Mouse (Mus musculus) heart, embryonic 15.5 days (tissue): ENCODE data around the gene Klrb1f. TPM values are rescaled to one million over a fixed set of nuclear protein-coding genes. Genes with fewer than 3 reads are reported as not detected.
"Not testable (repeated sequence)": the region's sequence is repeated elsewhere in the genome, so short reads cannot be mapped to it uniquely, and the experiment has no call there.

Source experiments
- ATAC-seq: fragments of 200-750 bp; cut with Nextera tagmentation; replicated peaks from 2 replicates; pipeline ENCODE4 v1.8.0; 2017; ENCODE audit warnings: low read depth, moderate TSS enrichment; ENCODE audit not compliant: insufficient number of reproducible peaks, insufficient read depth, low FRiP score
- H3K27ac ChIP-seq: fragments of 300-500 bp; sonication (generic); 2 replicates; pipeline ENCODE4 v1.5.1; 2015; ENCODE audit warnings: mild to moderate bottlenecking, inconsistent platforms
- H3K27me3 ChIP-seq: fragments of 300-500 bp; sonication (generic); 2 replicates; pipeline ENCODE4 v1.6.1; 2015; ENCODE audit warnings: inconsistent platforms
- H3K36me3 ChIP-seq: fragments of 300-500 bp; sonication (generic); 2 replicates; pipeline ENCODE4 v1.6.1; 2015; ENCODE audit warnings: mild to moderate bottlenecking, inconsistent platforms
- H3K4me1 ChIP-seq: fragments of 300-500 bp; sonication (generic); replicated peaks from 2 replicates; pipeline ENCODE4 v1.6.1; 2015; ENCODE audit warnings: inconsistent platforms
- H3K4me2 ChIP-seq: fragments of 300-500 bp; sonication (generic); 2 replicates; pipeline ENCODE4 v1.6.1; 2015; ENCODE audit warnings: inconsistent platforms, mild to moderate bottlenecking, moderate library complexity
- H3K4me3 ChIP-seq: fragments of 300-500 bp; sonication (generic); 2 replicates; pipeline ENCODE4 v1.5.1; 2015; ENCODE audit warnings: mild to moderate bottlenecking, inconsistent platforms
- H3K9ac ChIP-seq: fragments of 300-500 bp; sonication (generic); 2 replicates; pipeline ENCODE4 v1.6.1; 2015; ENCODE audit warnings: mild to moderate bottlenecking, inconsistent platforms
- H3K9me3 ChIP-seq: fragments of 300-500 bp; sonication (generic); replicated peaks from 2 replicates; pipeline ENCODE4 v1.6.1; 2016; ENCODE audit warnings: inconsistent platforms
- WGBS: fragments of 180-500 bp; shearing (Covaris S2); methylation state at CpG from one replicate; pipeline ENCODE4 v1.1.7; 2015; ENCODE audit warnings: mixed read lengths; 5-methylcytosine and 5-hydroxymethylcytosine counted together
- polyA plus RNA-seq: library from polyadenylated mRNA; unstranded; fragments of >200 nt; fragmentation: Nextera tagmentation; extraction: Ambion mirVana; gene quantifications from 2 replicates; pipeline ENCODE4 v1.2.1, GENCODE M21; 2015

Klrb1f gene
- polyA plus RNA-seq, 1 experiment from 2014 or later: 0.14 TPM

DNA sequence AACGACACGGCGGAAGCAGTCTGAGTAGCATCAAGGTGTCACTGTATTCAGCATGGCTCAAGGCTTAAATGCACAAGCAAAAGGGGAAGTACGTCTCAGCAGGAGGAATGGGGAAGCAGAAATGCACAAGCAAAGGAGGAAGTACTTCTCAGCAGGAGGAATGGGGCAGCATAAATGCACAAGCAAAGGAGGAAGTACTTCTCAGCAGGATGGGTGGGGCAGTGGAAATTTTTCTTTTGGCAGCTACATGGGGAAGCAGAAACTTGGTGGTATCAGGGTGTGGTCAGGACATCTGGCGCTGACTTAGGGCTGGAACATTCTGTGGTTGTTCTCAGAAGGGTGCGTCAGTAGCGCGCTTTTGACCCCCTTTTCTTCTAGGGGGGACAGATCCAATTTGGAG is 42.9 kb downstream of the Klrb1f start:
- not testable (repeated sequence) for H3K36me3 ChIP-seq, H3K4me1 ChIP-seq, H3K27me3 ChIP-seq, ATAC-seq, H3K4me2 ChIP-seq, H3K9me3 ChIP-seq, H3K9ac ChIP-seq, H3K27ac ChIP-seq, H3K4me3 ChIP-seq
- WGBS: 88% methylated on average over 8 of the region's 8 CpGs

DNA sequence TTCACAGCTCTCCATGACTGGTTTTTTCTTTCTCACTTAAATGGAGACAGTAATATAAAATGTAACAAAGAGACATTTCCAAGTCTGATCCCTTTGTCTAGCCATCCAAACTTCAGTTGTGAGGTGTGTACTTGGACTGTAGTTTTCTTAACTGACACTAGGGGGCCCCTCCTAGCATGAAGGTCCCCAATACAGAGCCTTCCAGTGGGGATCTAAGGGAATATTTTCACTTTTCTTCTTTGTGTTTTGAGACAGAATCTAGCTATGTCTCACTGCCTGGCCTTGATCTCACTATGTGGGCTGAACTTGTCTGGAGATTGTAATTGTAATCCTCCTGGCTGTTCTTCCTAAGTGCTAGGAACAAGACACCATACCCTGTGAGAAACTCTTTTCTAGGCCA is 49.5 kb downstream of the Klrb1f start:
- Histone ChIP-seq H3K9me3 (no peaks in the 10 kb centered on the region), H3K36me3 (no peaks in the 10 kb centered on the region)
- ATAC-seq: no peak

DNA sequence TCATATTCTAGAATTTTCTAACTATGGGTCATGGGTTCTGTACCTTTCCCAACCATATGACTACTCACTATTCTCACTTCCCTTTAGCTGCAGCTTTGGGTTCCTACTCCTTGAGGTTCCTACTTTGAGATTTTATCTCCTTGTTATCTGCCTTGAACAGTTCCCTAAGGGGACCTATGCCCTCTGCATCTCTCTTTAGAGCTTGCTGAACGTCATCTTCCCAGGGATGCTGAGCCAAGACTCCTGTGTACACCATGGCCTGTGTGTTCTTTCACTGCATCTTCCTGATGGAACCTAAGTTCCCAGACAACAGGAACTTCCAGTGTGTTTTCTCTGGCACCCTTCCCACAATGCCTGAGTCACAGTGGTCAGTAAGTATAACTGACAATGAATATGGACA is 52.2 kb downstream of the Klrb1f start:
- H3K36me3 ChIP-seq: no peaks in the 10 kb centered on the region
- no peak overlapping the region for H3K4me2 ChIP-seq
- no peak overlapping the region for H3K27ac ChIP-seq
- H3K4me3 ChIP-seq: no peak overlapping the region
- 19% methylated on average over 1 of the region's 1 CpGs for WGBS
- no peak for ATAC-seq
- H3K4me1 ChIP-seq: no peaks in the 10 kb centered on the region
- H3K27me3 ChIP-seq: no peaks in the 10 kb centered on the region
- no peak overlapping the region for H3K9ac ChIP-seq
- H3K9me3 ChIP-seq: no peaks in the 10 kb centered on the region

More for the DNA sequence above, 49.5 kb downstream of the Klrb1f start:
- H3K27me3 ChIP-seq: no peaks in the 10 kb centered on the region
- no peak overlapping the region for H3K27ac ChIP-seq
- no peaks in the 10 kb centered on the region for H3K4me1 ChIP-seq
- no peak overlapping the region for H3K9ac ChIP-seq
- H3K4me3 ChIP-seq: no peak overlapping the region
- H3K4me2 ChIP-seq: no peak overlapping the region

DNA sequence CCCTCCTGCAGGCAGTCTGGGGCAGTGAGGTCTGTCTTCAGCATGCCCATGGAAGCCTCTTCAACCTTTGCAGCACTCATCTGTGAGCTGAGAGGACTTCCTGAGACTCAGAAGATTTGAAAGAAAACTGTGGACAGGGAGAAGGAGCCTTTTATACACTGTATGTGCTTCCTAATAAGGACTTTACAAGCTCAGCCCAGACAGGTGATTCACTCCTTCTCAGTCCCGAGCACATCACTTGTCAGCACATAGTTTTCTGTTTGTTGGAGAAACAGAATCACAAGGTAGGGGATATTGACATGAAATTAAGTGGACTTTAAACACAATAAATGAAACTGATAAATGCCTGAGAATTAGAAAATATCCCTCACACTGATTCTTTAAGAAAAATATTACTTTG is 55.1 kb downstream of the Klrb1f start, which contains the start of gene Clec2e:
Clec2e (minus strand) TSS at position 120 of the 400 bp plus-strand sequence.
- not testable (repeated sequence) for H3K9me3 ChIP-seq, H3K36me3 ChIP-seq, H3K4me2 ChIP-seq, ATAC-seq, H3K27me3 ChIP-seq, H3K4me3 ChIP-seq, H3K4me1 ChIP-seq, H3K9ac ChIP-seq, H3K27ac ChIP-seq
- WGBS: 53% methylated on average over 1 of the region's 1 CpGs

DNA sequence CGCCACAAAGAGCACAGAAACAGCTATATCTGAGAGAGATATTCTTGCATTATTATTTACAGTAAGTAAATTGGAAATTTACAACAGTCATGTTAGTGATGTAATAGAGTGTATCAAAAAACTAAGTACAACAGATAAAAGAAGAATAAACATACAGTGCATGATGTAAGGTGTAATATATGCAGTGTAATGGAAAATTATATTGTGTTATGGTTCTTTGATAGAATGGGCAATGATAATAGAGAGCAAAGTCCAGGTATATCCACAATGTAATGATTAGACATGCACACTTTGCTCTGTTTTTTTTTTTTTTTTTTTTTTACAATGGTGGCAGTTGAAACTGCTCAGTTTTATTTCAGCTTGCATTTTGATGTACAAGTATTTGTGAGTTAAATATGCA is 55.9 kb downstream of the Klrb1f start:
- H3K27ac ChIP-seq: no peak overlapping the region
- H3K9ac ChIP-seq: no peak overlapping the region
- no peak overlapping the region for H3K4me2 ChIP-seq
- no peak for ATAC-seq
- no peaks in the 10 kb centered on the region for H3K27me3 ChIP-seq
- H3K4me1 ChIP-seq: no peaks in the 10 kb centered on the region
- H3K4me3 ChIP-seq: no peak overlapping the region
- 69% methylated on average over 1 of the region's 1 CpGs for WGBS
- no peaks in the 10 kb centered on the region for H3K36me3 ChIP-seq
- H3K9me3 ChIP-seq: no peaks in the 10 kb centered on the region

DNA sequence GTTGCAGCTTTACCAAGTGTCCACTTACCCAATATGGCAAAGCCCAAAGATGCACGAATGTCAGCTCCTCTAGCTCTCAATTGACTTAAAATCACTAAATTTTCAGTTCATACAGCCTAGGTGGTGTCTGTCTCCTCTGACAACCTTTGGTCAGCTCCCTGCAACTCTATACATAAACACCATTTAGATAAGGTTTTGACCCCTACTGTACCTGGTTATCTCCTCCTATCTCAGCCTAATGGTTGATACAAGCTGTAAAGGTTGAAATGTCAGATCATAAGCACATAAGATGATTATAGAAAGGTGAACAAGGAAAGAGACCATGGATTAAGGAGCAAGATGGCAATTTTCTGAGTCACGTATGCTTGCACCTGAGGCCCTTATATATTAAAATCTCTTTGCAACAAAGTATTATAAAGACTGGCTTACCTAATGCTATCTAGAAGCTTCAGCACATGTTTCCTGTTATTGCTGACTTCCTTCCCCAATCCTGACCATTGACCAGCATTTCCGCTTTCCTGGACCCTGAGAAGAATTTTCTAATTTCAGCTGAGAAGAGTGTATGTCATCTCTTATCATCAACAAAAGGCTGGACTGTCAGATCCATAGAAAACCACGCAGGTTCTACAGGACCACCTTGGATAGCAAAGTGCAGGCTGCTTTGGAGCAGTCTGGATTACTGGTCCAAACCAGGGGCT is 57.3 kb downstream of the Klrb1f start:
- H3K9me3 ChIP-seq: no peaks in the 10 kb centered on the region
- no peaks in the 10 kb centered on the region for H3K4me1 ChIP-seq
- no peak for ATAC-seq
- H3K36me3 ChIP-seq: no peaks in the 10 kb centered on the region
- H3K9ac ChIP-seq: no peak overlapping the region
- H3K27ac ChIP-seq: no peak overlapping the region
- H3K4me3 ChIP-seq: no peak overlapping the region
- no peak overlapping the region for H3K4me2 ChIP-seq
- WGBS: 63% methylated on average over 4 of the region's 4 CpGs
- no peaks in the 10 kb centered on the region for H3K27me3 ChIP-seq

Other genes with a start within 250 kb of the Klrb1f start
- gene Gm44511, start 219.6 kb upstream of the Klrb1f start, polyA plus RNA-seq: not detected in 2 replicates
- gene Klrb1b, start 219.6 kb upstream of the Klrb1f start, polyA plus RNA-seq: 0.15 and 0.37 TPM in 2 replicates
- gene Clec2i, start 158.3 kb upstream of the Klrb1f start, polyA plus RNA-seq: 0.10 and 0.66 TPM in 2 replicates
- 0.18 and 3.5 TPM in 2 replicates for gene BC035044, start 154.8 kb upstream of the Klrb1f start, polyA plus RNA-seq
- not detected in 2 replicates for gene Clec2g, start 111.5 kb upstream of the Klrb1f start, polyA plus RNA-seq
- gene Clec2e, start 55.0 kb downstream of the Klrb1f start, polyA plus RNA-seq: not detected in 2 replicates
- 0.37 and 0.46 TPM in 2 replicates for gene Clec2d, start 134.7 kb downstream of the Klrb1f start, polyA plus RNA-seq
- gene Cd69, start 229.5 kb downstream of the Klrb1f start, polyA plus RNA-seq: 0.10 and 0.70 TPM in 2 replicates